Mouse (Mus musculus) G1E (cell line): ENCODE measurements around the gene Spg21. TPM values are rescaled to one million over a fixed set of nuclear protein-coding genes. Genes with fewer than 3 reads are reported as not detected.
A peak's percentile ranks its signal among the peaks of the same experiment; 100 is the strongest.

ENCODE experiments used
- ATAC-seq: 2 replicates; pipeline ENCODE4 v1.8.0; 2016; ENCODE audit warnings: mild to moderate bottlenecking; ENCODE audit not compliant: insufficient number of reproducible peaks, poor library complexity, low FRiP score, severe bottlenecking; ENCODE audit errors: extremely low read depth
- DNase-seq: peaks from one replicate; pipeline ENCODE4 v3.0.0; 2012; ENCODE audit warnings: low spot score
- H3K27me3 ChIP-seq: 2 replicates; pipeline ENCODE4 v1.6.1; 2012; ENCODE audit warnings: mild to moderate bottlenecking, low read length, inconsistent platforms; ENCODE audit not compliant: insufficient read depth
- H3K36me3 ChIP-seq: replicated peaks from 2 replicates; pipeline ENCODE3; 2012; ENCODE audit warnings: mild to moderate bottlenecking, inconsistent platforms
- H3K4me1 ChIP-seq: 2 replicates; pipeline ENCODE4 v1.6.1; 2012; ENCODE audit warnings: low read depth, low read length, inconsistent platforms, mixed read lengths; ENCODE audit not compliant: insufficient read depth
- H3K4me3 ChIP-seq: 2 replicates; pipeline ENCODE4 v1.5.1; 2012; ENCODE audit warnings: low read depth, mild to moderate bottlenecking, inconsistent platforms, low read length, moderate library complexity, mixed read lengths
- H3K9me3 ChIP-seq: replicated peaks from 2 replicates; pipeline ENCODE4 v1.6.1; 2012; ENCODE audit warnings: inconsistent platforms
- CTCF ChIP-seq: IDR thresholded peaks from 2 replicates; pipeline ENCODE4 v1.5.1; 2012; ENCODE audit warnings: low read depth, low read length, inconsistent platforms, mixed read lengths
- GATA1 ChIP-seq: IDR thresholded peaks from 2 replicates; pipeline ENCODE4 v1.6.1; 2012; ENCODE audit warnings: borderline replicate concordance, low read length, inconsistent platforms, mixed read lengths
- GATA2 ChIP-seq: IDR thresholded peaks from 2 replicates; pipeline ENCODE4 v1.6.1; 2012; ENCODE audit warnings: low read depth, low read length, inconsistent platforms, borderline replicate concordance
- POLR2AphosphoS5 ChIP-seq: IDR thresholded peaks from 2 replicates; pipeline ENCODE4 v1.6.1; 2012; ENCODE audit warnings: low read depth, low read length, inconsistent platforms; ENCODE audit not compliant: insufficient replicate concordance
- TAL1 ChIP-seq: conservative IDR thresholded peaks from 2 replicates; pipeline ENCODE4 v1.6.1; 2012; ENCODE audit warnings: low read depth, low read length, inconsistent platforms, mixed read lengths
- polyA plus RNA-seq: library from polyadenylated mRNA; stranded (reverse); fragments of >175 nt; gene quantifications from 2 replicates; pipeline ENCODE4 v1.2.3, GENCODE M21; 2012
- total RNA-seq, 2 experiments: library from RNA; stranded (forward) in 1 of 2; stranded (reverse) in 1 of 2; fragments of 200-1000 nt in 1 of 2; fragments of >200 nt in 1 of 2; fragmentation: Nextera tagmentation in 1 of 2; gene quantifications; 2 replicates each; pipeline ENCODE4 v1.2.3; 2014 to 2017

Gene Spg21
- total and polyA plus RNA-seq, 3 experiments, result 19.7 to 71.6 (median 40.2) TPM

GRCm38 (mm10) chr9:65528417-65529038 lies 67.8 kb downstream of the Spg21 start:
- DNase-seq, result peak; percentile 42
- no peaks in the 10 kb centered on the region for H3K9me3 ChIP-seq
- TF ChIP-seq TAL1 (0 out of 2 replicates have a peak, but pooled peaks have one; percentile 30), CTCF (no peak)
- H3K4me3 ChIP-seq, result no peak overlapping the region
- no peaks in the 10 kb centered on the region for H3K36me3 ChIP-seq
- ATAC-seq, result peak; percentile 57; the same call in 1 of the 2 replicates
- peaks cover 25% of the 10 kb centered on the region for H3K4me1 ChIP-seq
- H3K27me3 ChIP-seq, result peaks cover 21% of the 10 kb centered on the region; the same call in 1 of the 2 replicates

GRCm38 (mm10) chr9:65529659-65530058 lies 68.9 kb downstream of the Spg21 start:
- Histone ChIP-seq H3K27me3 (peaks cover 27% of the 10 kb centered on the region; the same call in 1 of the 2 replicates), H3K36me3 (no peaks in the 10 kb centered on the region), H3K9me3 (no peaks in the 10 kb centered on the region), H3K4me3 (no peak overlapping the region), H3K4me1 (peaks cover 28% of the 10 kb centered on the region)
- TF ChIP-seq CTCF (no peak), GATA1 (no peak), TAL1 (no peak), GATA2 (no peak), POLR2AphosphoS5 (no peak)
- DNase-seq (no peak), ATAC-seq (0 out of 2 replicates have a peak, but pooled peaks have one; percentile 4)

GRCm38 (mm10) chr9:65531283-65531682 lies 70.5 kb downstream of the Spg21 start:
- H3K4me1 ChIP-seq, result peaks cover 42% of the 10 kb centered on the region
- DNase-seq (no peak), ATAC-seq (no peak)
- peaks cover 28% of the 10 kb centered on the region; the same call in 1 of the 2 replicates for H3K27me3 ChIP-seq
- no peaks in the 10 kb centered on the region for H3K9me3 ChIP-seq
- H3K4me3 ChIP-seq, result no peak overlapping the region
- no peak for TF ChIP-seq GATA2
- no peak for TF ChIP-seq TAL1
- no peak for TF ChIP-seq POLR2AphosphoS5
- no peak for TF ChIP-seq CTCF
- no peak for TF ChIP-seq GATA1
- H3K36me3 ChIP-seq, result no peaks in the 10 kb centered on the region

GRCm38 (mm10) chr9:65532986-65533385 lies 72.2 kb downstream of the Spg21 start:
- ATAC-seq (no peak), DNase-seq (no peak)
- TF ChIP-seq CTCF (no peak), GATA1 (no peak), GATA2 (no peak), POLR2AphosphoS5 (no peak)
- H3K27me3 ChIP-seq, result peaks cover 36% of the 10 kb centered on the region; the same call in 1 of the 2 replicates
- no peak overlapping the region for H3K4me3 ChIP-seq
- H3K4me1 ChIP-seq, result peaks cover 49% of the 10 kb centered on the region
- H3K9me3 ChIP-seq, result no peaks in the 10 kb centered on the region
- no peaks in the 10 kb centered on the region for H3K36me3 ChIP-seq

GRCm38 (mm10) chr9:65534111-65534510 lies 73.4 kb downstream of the Spg21 start:
- ATAC-seq, result no peak
- H3K4me3 ChIP-seq, result no peak overlapping the region
- peaks cover 47% of the 10 kb centered on the region for H3K4me1 ChIP-seq

GRCm38 (mm10) chr9:65535191-65535722 lies 74.5 kb downstream of the Spg21 start:
- Histone ChIP-seq H3K27me3 (peaks cover 27% of the 10 kb centered on the region; the same call in 1 of the 2 replicates), H3K4me3 (no peak overlapping the region), H3K4me1 (peaks cover 43% of the 10 kb centered on the region), H3K36me3 (no peaks in the 10 kb centered on the region), H3K9me3 (no peaks in the 10 kb centered on the region)
- ATAC-seq (no peak), DNase-seq (no peak)
- TF ChIP-seq GATA1 (no peak), POLR2AphosphoS5 (no peak), GATA2 (no peak), CTCF (no peak), TAL1 (no peak)

More at GRCm38 (mm10) chr9:65534111-65534510, 73.4 kb downstream of the Spg21 start:
- H3K36me3 ChIP-seq, result no peaks in the 10 kb centered on the region
- TF ChIP-seq TAL1 (no peak), CTCF (no peak), GATA2 (no peak), POLR2AphosphoS5 (no peak)
- H3K27me3 ChIP-seq, result peaks cover 31% of the 10 kb centered on the region; the same call in 1 of the 2 replicates
- no peak for DNase-seq
- no peaks in the 10 kb centered on the region for H3K9me3 ChIP-seq
